Mouse (Mus musculus) adrenal gland, postnatal 4 days (tissue): ENCODE results near the gene Zbtb1. TPM values are rescaled to one million over a fixed set of nuclear protein-coding genes. Genes with fewer than 3 reads are reported as not detected.
A peak's percentile ranks its signal among the peaks of the same experiment; 100 is the strongest.

Experiments
- DNase-seq, 2 experiments: peaks; one replicate each; pipeline ENCODE4 v3.0.0; 2021 to 2022; ENCODE audit warnings: low spot score in 2 of 2, mixed read lengths in 2 of 2
- total RNA-seq, 2 experiments: library from RNA; stranded (reverse); gene quantifications; 2 replicates each; pipeline ENCODE4 v1.2.3; 2021

Zbtb1 gene
- total RNA-seq, 2 experiments from 2014 or later: 8.9 to 9.4 TPM

GRCm38 (mm10) chr12:76368790-76369205 lies 1.3 kb upstream of the Zbtb1 start:
- no peak for DNase-seq

- DNase-seq: peak; percentile 67 to 69
These were observed 674 bp upstream of the Zbtb1 start, which contains the start of gene Zbtb25 for GRCm38 (mm10) chr12:76369206-76369977. TSS of gene Zbtb25 (minus strand) at chr12:76369602.

- DNase-seq: peak; percentile 61 to 64
These were observed 935 bp downstream of the Zbtb1 start for GRCm38 (mm10) chr12:76370831-76371571.

- no peak for DNase-seq
These were observed 2.0 kb downstream of the Zbtb1 start for GRCm38 (mm10) chr12:76372046-76372445.

GRCm38 (mm10) chr12:76372881-76373818 lies 3.1 kb downstream of the Zbtb1 start:
- DNase-seq: no peak

- DNase-seq: no peak
These were observed 3.9 kb downstream of the Zbtb1 start for GRCm38 (mm10) chr12:76373991-76374390.

GRCm38 (mm10) chr12:76374911-76375310 lies 4.8 kb downstream of the Zbtb1 start:
- DNase-seq: no peak

- no peak for DNase-seq
These were observed 5.4 kb downstream of the Zbtb1 start for GRCm38 (mm10) chr12:76375506-76375905.

- no peak for DNase-seq
These were observed 6.6 kb downstream of the Zbtb1 start for GRCm38 (mm10) chr12:76376649-76377048.

- DNase-seq: no peak
These were observed 7.0 kb downstream of the Zbtb1 start for GRCm38 (mm10) chr12:76377059-76377458.

- DNase-seq: no peak
These were observed 7.7 kb downstream of the Zbtb1 start for GRCm38 (mm10) chr12:76377726-76378125.

GRCm38 (mm10) chr12:76378556-76378955 lies 8.5 kb downstream of the Zbtb1 start:
- no peak for DNase-seq

GRCm38 (mm10) chr12:76380151-76380550 lies 10.1 kb downstream of the Zbtb1 start:
- no peak for DNase-seq

- DNase-seq: no peak
These were observed 15.3 kb downstream of the Zbtb1 start for GRCm38 (mm10) chr12:76385342-76385741.

- DNase-seq: no peak
These were observed 18.7 kb downstream of the Zbtb1 start for GRCm38 (mm10) chr12:76388794-76389193.

- no peak for DNase-seq
These were observed 21.7 kb downstream of the Zbtb1 start for GRCm38 (mm10) chr12:76391595-76392271.

- DNase-seq: no peak
These were observed 22.9 kb downstream of the Zbtb1 start for GRCm38 (mm10) chr12:76392979-76393378.

GRCm38 (mm10) chr12:76397281-76397680 lies 27.2 kb downstream of the Zbtb1 start:
- no peak for DNase-seq

- no peak for DNase-seq
These were observed 31.6 kb downstream of the Zbtb1 start for GRCm38 (mm10) chr12:76401674-76402073.

- no peak for DNase-seq
These were observed 33.2 kb downstream of the Zbtb1 start for GRCm38 (mm10) chr12:76402991-76403885.
